Mouse (Mus musculus) embryonic facial prominence, embryonic 11.5 days (tissue): Measurements from ENCODE around the gene Ociad1. TPM values are rescaled to one million over a fixed set of nuclear protein-coding genes. Genes with fewer than 3 reads are reported as not detected.

Experiments used
- ATAC-seq: fragments of 200-750 bp; cut with Nextera tagmentation; replicated peaks from 2 replicates; pipeline ENCODE4 v1.8.0; 2017; ENCODE audit warnings: low read depth; ENCODE audit not compliant: insufficient number of reproducible peaks, low FRiP score, low TSS enrichment
- DNase-seq: peaks from one replicate; pipeline ENCODE4 v3.0.0-alpha.2; 2015; ENCODE audit warnings: low spot score
- H3K27ac ChIP-seq: fragments of 300-500 bp; sonication (generic); replicated peaks from 2 replicates; pipeline ENCODE4 v1.5.1; 2014; ENCODE audit warnings: mild to moderate bottlenecking, low read depth, low read length, control low read depth
- H3K27me3 ChIP-seq: fragments of 300-500 bp; sonication (generic); 2 replicates; pipeline ENCODE4 v1.6.1; 2014; ENCODE audit warnings: mild to moderate bottlenecking, low read length, moderate library complexity, mixed read lengths; ENCODE audit not compliant: control insufficient read depth, insufficient read depth
- H3K36me3 ChIP-seq: fragments of 300-500 bp; sonication (generic); replicated peaks from 2 replicates; pipeline ENCODE4 v1.6.1; 2014; ENCODE audit warnings: low read depth, mild to moderate bottlenecking, low read length, moderate library complexity, mixed read lengths; ENCODE audit not compliant: control insufficient read depth, insufficient read depth
- H3K4me1 ChIP-seq: fragments of 300-500 bp; sonication (generic); 2 replicates; pipeline ENCODE4 v1.6.1; 2014; ENCODE audit warnings: low read length, mixed read lengths; ENCODE audit not compliant: control insufficient read depth, insufficient read depth
- H3K4me2 ChIP-seq: fragments of 300-500 bp; sonication (generic); 2 replicates; pipeline ENCODE4 v1.6.1; 2014; ENCODE audit warnings: low read depth, mild to moderate bottlenecking, control low read depth, low read length, moderate library complexity
- H3K4me3 ChIP-seq: fragments of 300-500 bp; sonication (generic); 2 replicates; pipeline ENCODE4 v1.5.1; 2014; ENCODE audit warnings: low read depth, low read length, control low read depth
- H3K9ac ChIP-seq: fragments of 300-500 bp; sonication (generic); replicated peaks from 2 replicates; pipeline ENCODE4 v1.6.1; 2014; ENCODE audit warnings: mild to moderate bottlenecking, control low read depth, low read length
- H3K9me3 ChIP-seq: fragments of 300-500 bp; sonication (generic); replicated peaks from 2 replicates; pipeline ENCODE4 v1.6.1; 2016; ENCODE audit warnings: mild to moderate bottlenecking, low read length, inconsistent platforms, mixed read lengths; ENCODE audit not compliant: control insufficient read depth
- WGBS: fragments of 180-500 bp; shearing (Covaris S2); extraction: QIAGEN DNeasy Blood & Tissue Kit; methylation state at CpG from one replicate; pipeline ENCODE4 v1.1.7; 2014; 5-methylcytosine and 5-hydroxymethylcytosine counted together
- polyA plus RNA-seq: library from polyadenylated mRNA; unstranded; fragments of >200 nt; fragmentation: Nextera tagmentation; extraction: Ambion mirVana; gene quantifications from 2 replicates; pipeline ENCODE4 v1.2.1, GENCODE M21; 2014

The Ociad1 gene
- polyA plus RNA-seq, 1 experiment from 2014 or later: 158 TPM

- Histone ChIP-seq H3K36me3 (no peaks in the 10 kb centered on the region), H3K4me3 (no peak overlapping the region), H3K9me3 (no peaks in the 10 kb centered on the region), H3K27me3 (no peaks in the 10 kb centered on the region), H3K9ac (no peak overlapping the region), H3K4me1 (no peaks in the 10 kb centered on the region), H3K4me2 (no peak overlapping the region), H3K27ac (no peak overlapping the region)
- ATAC-seq (no peak), DNase-seq (no peak)
- 79% methylated on average over 5 of the region's 5 CpGs for WGBS
Observed at GRCm38 (mm10) chr5:73355393-73355792, 62.8 kb downstream of the Ociad1 start.

GRCm38 (mm10) chr5:73359134-73359751, 66.7 kb downstream of the Ociad1 start:
- DNase-seq (no peak), ATAC-seq (no peak)
- H3K4me2 ChIP-seq: no peak overlapping the region
- no peak overlapping the region for H3K9ac ChIP-seq
- H3K36me3 ChIP-seq: no peaks in the 10 kb centered on the region
- H3K27me3 ChIP-seq: no peaks in the 10 kb centered on the region
- H3K9me3 ChIP-seq: no peaks in the 10 kb centered on the region
- WGBS: 79% methylated on average over 6 of the region's 6 CpGs
- no peaks in the 10 kb centered on the region for H3K4me1 ChIP-seq
- H3K4me3 ChIP-seq: no peak overlapping the region
- H3K27ac ChIP-seq: no peak overlapping the region

- Histone ChIP-seq H3K4me1 (no peaks in the 10 kb centered on the region), H3K9ac (no peak overlapping the region), H3K9me3 (no peaks in the 10 kb centered on the region), H3K4me2 (no peak overlapping the region), H3K36me3 (no peaks in the 10 kb centered on the region), H3K4me3 (no peak overlapping the region), H3K27me3 (no peaks in the 10 kb centered on the region), H3K27ac (no peak overlapping the region)
- ATAC-seq (no peak), DNase-seq (no peak)
- WGBS: 31% methylated on average over 12 of the region's 12 CpGs
Observed at GRCm38 (mm10) chr5:73359752-73360141, 67.2 kb downstream of the Ociad1 start.

- ATAC-seq: no peak
- H3K9me3 ChIP-seq: no peaks in the 10 kb centered on the region
- DNase-seq: no peak
- no peaks in the 10 kb centered on the region for H3K27me3 ChIP-seq
- H3K36me3 ChIP-seq: no peaks in the 10 kb centered on the region
- H3K27ac ChIP-seq: no peak overlapping the region
- H3K4me3 ChIP-seq: no peak overlapping the region
- no peak overlapping the region for H3K9ac ChIP-seq
- H3K4me1 ChIP-seq: no peaks in the 10 kb centered on the region
- 22% methylated on average over 12 of the region's 12 CpGs for WGBS
- no peak overlapping the region for H3K4me2 ChIP-seq
Observed at GRCm38 (mm10) chr5:73360240-73360639, 67.7 kb downstream of the Ociad1 start.

- H3K9ac ChIP-seq: no peak overlapping the region
- H3K4me2 ChIP-seq: no peak overlapping the region
- H3K36me3 ChIP-seq: no peaks in the 10 kb centered on the region
- DNase-seq: no peak
- no peak overlapping the region for H3K4me3 ChIP-seq
- 85% methylated on average over 7 of the region's 7 CpGs for WGBS
- H3K4me1 ChIP-seq: no peaks in the 10 kb centered on the region
- H3K27me3 ChIP-seq: no peaks in the 10 kb centered on the region
- H3K9me3 ChIP-seq: no peaks in the 10 kb centered on the region
- ATAC-seq: no peak
- no peak overlapping the region for H3K27ac ChIP-seq
Observed at GRCm38 (mm10) chr5:73362338-73362737, 69.8 kb downstream of the Ociad1 start.

GRCm38 (mm10) chr5:73362791-73363190, 70.2 kb downstream of the Ociad1 start:
- DNase-seq (no peak), ATAC-seq (no peak)
- Histone ChIP-seq H3K4me1 (no peaks in the 10 kb centered on the region), H3K9ac (no peak overlapping the region), H3K4me3 (no peak overlapping the region), H3K36me3 (no peaks in the 10 kb centered on the region), H3K4me2 (no peak overlapping the region), H3K9me3 (no peaks in the 10 kb centered on the region), H3K27ac (no peak overlapping the region), H3K27me3 (no peaks in the 10 kb centered on the region)
- 89% methylated on average over 5 of the region's 5 CpGs for WGBS

Other genes with a start within 250 kb of the Ociad1 start
- 25.7 and 27.4 TPM in 2 replicates for gene Fryl, start 36.2 kb upstream of the Ociad1 start, polyA plus RNA-seq
- 11.3 and 12.7 TPM in 2 replicates for gene Ociad2, start 48.2 kb downstream of the Ociad1 start, polyA plus RNA-seq
- 0.14 TPM in 1 of 2 replicates, not detected in the other for gene Cwh43, start 113.3 kb downstream of the Ociad1 start, polyA plus RNA-seq
- 63.5 and 68.3 TPM in 2 replicates for gene Dcun1d4, start 188.2 kb downstream of the Ociad1 start, polyA plus RNA-seq